Mouse (Mus musculus) thymus, postnatal 0 days (tissue): ENCODE results near the gene Trpv3. TPM values are rescaled to one million over a fixed set of nuclear protein-coding genes. Genes with fewer than 3 reads are reported as not detected.

Source experiments
- DNase-seq: peaks from one replicate; pipeline ENCODE4 v3.0.0-alpha.2; 2015; ENCODE audit warnings: low spot score
- polyA plus RNA-seq: library from polyadenylated mRNA; unstranded; fragments of >200 nt; fragmentation: Nextera tagmentation; extraction: Ambion mirVana; gene quantifications from 2 replicates; pipeline ENCODE4 v1.2.1, GENCODE M21; 2015

The Trpv3 gene
- 0.04 TPM in 2 replicates for polyA plus RNA-seq

GRCm38 (mm10) chr11:73267267-73267666 lies at the start of gene Trpv3:
TSS of gene Trpv3 (plus strand) at chr11:73267388.
- no peak for DNase-seq

DNA sequence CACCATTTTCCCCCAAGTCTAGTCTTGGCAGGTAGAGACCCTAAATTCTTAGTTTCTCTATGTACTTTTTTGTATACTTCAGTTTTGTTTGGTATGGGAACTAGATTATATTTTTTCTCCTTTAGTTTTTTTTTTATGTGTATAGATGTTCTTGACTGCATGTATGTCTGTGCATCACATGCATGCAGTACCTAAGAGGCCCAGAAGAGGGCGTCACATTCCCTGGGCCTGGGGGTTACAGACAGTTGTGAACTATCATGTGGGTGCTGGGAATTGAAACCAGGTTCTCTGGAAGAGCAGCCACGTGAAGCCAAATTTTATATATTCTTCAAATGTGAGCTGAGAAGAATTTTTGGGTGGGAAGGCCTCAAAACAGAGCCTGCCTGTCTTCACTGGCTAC lies 47.5 kb upstream of the Trpv3 start:
- no peak for DNase-seq

DNA sequence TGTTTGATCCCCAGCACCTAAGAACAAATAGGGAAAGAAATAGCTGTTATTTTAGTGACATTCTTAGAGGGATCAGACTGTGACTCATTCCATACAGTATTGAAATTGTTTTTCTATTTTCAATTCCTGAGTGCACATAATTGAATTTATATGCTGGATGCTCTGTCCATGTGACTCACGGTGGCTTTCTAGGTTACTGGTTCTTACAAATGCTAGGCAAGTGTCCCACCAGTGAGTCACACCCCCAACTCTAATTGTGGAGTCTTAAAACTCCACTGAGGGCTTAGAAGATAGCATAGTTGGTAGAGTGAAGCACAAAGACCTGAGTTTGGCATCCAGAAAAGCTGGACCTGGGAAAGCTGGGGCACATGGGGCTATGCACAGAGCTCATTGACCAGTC lies 46.5 kb upstream of the Trpv3 start:
- DNase-seq: no peak

DNA sequence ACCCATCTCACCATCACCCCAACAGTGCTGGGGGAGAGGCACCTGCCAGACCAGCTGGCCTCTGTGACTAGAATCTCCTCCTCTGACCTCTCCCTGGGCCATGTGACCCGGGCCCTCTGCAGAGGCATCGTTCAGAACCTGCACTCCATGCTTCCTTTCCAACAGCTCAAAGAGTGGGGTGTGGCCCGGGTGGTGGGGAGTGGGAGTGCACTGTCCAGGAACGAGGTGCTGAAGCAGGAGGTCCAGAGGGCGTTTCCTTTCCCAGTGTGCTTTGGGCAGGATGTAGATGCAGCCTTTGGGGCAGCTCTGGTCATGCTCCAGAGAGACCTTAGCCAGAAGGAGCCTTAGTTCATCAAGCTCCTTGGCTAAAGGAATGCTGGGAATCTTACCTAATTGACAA lies 44.3 kb upstream of the Trpv3 start:
- no peak for DNase-seq

DNA sequence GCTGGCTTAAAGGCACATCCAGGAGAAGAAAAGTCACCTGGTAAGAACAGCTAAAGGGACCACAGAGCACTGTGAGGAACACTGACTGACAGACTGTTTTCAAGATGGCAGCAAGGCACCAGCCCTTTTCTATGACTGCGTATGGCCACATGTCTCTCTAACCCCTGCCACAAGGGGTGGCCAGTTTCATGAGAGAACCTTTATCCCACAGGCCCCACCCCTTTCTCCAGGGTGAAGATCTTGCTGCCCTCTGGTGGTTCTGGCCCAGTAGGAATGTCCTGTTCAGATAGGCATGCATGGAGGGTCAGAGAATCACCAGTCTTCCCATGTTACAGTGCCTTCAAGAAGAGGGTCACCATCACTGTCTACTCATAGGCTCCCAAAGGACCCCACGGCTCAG lies 43.2 kb upstream of the Trpv3 start:
- no peak for DNase-seq

DNA sequence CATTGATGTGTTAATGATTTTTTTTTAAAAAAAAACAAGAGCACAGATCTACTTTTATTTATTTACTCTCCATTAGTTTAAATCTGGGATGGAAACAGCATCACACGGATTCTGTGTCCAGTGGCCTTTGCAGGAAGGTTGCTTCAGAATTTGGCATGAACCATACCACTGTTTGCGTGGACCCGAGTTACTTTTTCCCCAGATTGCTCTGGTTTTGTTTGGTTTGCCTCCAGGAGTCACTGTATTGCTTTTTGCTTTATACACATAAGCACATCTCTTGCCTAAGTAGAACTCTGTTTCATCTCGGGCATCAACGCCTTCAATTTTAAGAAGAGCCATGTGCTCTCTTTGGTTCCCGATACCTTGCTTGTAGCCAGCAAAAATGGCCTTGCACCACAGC lies 41.3 kb upstream of the Trpv3 start:
- no peak for DNase-seq

DNA sequence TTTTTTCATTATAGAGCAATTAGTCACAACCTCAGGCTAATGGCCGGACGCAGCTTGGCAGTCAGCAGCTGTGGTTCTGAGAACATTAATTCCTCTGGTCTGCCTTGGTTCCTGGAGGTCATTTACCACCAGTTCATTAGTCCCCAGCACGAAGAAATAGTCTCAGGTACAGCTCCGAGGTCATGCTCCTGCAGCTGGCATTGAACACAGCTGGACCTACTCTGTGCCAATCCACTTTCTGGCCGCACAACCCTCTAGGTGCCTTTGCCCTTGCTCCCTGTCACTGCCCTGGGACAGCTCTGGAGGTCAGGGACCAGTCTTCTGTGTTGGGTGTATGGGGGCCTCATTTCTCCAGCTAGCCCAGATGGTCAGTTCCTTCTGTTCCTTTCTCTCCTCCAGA lies 38.3 kb upstream of the Trpv3 start:
- no peak for DNase-seq

GRCm38 (mm10) chr11:73230081-73230480 lies 37.1 kb upstream of the Trpv3 start:
- no peak for DNase-seq

GRCm38 (mm10) chr11:73232513-73232912 lies 34.7 kb upstream of the Trpv3 start:
- DNase-seq: no peak

GRCm38 (mm10) chr11:73233992-73234391 lies 33.2 kb upstream of the Trpv3 start, which contains the start of gene Trpv1:
TSS of gene Trpv1 (plus strand) at chr11:73234292.
- DNase-seq: no peak

DNA sequence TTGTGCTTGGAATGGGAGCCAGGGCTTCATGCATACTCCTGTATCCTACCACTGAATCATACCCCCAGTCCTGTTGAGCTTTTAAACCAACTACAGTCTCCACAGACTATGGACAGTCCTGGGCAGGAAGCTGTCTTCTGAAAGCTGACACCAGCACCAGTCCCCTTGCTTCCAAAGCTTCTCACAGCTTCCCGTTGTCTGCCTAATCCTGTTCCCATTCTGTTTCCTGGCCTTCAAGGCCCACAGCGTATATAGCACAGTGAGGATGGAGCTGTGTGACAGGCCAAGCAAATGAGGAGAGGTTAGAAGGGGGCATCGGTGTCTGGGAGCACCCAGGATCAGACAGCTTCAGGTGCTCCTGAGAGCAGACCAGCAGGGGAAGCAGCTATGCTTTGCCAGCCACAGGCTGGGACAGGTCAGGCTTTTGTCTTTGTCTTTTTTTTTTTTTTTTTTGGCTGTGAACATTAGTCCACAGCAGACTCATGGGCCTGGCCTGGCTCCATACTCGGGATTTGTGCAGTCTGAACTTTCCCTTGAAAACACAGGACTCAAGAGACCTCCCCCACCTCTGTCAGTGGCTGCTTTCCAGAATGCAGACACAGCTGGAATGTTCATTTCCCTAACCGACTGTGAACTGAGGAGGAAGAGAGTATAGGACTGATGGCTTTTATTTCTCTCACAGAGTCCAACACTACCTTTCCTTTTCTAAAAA lies 31.0 kb upstream of the Trpv3 start:
- DNase-seq: no peak

DNA sequence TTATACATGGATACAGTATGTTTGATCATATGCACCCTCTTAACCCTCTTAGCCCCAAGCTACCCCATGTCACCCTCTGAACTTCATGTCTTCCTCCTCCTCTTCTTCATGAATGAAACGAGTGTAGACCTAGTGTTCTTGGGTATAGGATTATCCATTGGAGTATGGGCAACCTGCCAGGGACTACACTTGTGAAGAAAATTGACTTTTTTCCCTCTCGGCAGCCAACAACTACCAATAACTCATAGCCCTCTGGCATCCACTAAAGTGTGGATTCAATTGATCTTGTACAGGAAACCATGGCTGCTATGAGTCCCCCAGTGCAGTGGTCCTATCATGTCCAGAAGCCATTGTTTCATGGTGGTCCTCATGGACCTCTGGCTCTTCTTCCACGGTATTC lies 30.5 kb upstream of the Trpv3 start:
- DNase-seq: no peak

GRCm38 (mm10) chr11:73242199-73242598 lies 25.0 kb upstream of the Trpv3 start:
- DNase-seq: no peak

GRCm38 (mm10) chr11:73242777-73243176 lies 24.4 kb upstream of the Trpv3 start:
- DNase-seq: no peak

GRCm38 (mm10) chr11:73257362-73257945 lies 9.7 kb upstream of the Trpv3 start:
- DNase-seq: no peak

GRCm38 (mm10) chr11:73258664-73259063 lies 8.5 kb upstream of the Trpv3 start:
- DNase-seq: no peak

GRCm38 (mm10) chr11:73260457-73260856 lies 6.7 kb upstream of the Trpv3 start:
- no peak for DNase-seq

DNA sequence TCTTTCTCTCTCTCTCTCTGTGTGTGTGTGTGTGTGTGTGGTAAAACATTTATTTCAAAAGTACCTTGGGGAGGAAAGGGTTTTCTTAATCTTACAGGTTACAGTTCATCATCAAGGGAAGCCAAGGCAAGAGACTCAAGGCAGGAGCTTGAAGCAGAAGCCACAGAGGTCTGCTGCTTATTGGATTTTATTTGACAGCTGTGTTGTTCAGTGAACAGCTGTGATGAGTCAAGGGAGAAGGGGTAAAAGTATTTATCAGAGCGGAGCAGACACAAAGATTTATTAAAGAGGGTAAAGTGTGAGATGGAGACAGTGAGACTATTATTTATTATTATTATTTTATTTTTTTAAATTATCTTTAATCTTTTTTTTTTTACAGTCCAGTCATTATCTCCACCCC lies 5.8 kb upstream of the Trpv3 start:
- DNase-seq: no peak

GRCm38 (mm10) chr11:73274821-73275220 lies 7.6 kb downstream of the Trpv3 start:
- DNase-seq: no peak

DNA sequence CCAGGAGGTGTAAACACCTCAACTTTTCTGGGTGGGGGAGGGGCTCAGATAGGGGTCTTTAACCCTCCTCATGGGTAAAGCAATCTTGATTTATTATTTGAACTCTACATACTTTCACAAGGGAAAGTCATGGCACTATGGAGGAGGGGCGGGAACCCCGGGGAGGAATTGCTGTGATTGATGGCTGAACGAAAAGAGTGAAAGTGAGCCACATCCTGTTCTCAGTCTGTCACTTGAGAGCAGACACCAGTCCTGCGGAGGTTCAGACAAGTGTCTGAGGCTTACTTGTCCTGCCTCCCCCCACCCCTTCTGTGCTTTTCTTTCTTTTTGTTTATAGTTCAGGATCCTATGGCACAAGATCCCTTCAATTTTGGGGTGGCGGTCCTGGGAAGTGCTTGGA lies 13.5 kb downstream of the Trpv3 start:
- no peak for DNase-seq

- peak; percentile 59 for DNase-seq
Observed at GRCm38 (mm10) chr11:73281528-73282027, 14.4 kb downstream of the Trpv3 start.

DNA sequence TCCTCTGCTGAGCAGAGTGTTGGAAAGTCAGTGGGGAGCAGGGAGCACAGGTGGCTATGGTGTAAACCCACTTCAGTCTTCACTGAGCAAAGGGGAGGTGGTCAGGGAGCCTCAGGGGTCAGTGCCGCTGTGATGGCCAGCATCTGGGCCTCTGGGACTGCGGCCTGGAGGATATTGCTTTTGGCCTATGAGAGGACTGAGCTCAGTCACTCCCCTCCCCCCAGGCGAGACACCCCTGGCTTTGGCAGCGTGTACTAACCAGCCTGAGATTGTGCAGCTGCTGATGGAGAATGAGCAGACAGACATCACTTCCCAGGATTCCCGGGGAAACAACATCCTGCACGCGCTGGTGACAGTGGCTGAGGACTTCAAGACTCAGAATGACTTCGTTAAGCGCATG lies 16.2 kb downstream of the Trpv3 start:
- no peak for DNase-seq

DNA sequence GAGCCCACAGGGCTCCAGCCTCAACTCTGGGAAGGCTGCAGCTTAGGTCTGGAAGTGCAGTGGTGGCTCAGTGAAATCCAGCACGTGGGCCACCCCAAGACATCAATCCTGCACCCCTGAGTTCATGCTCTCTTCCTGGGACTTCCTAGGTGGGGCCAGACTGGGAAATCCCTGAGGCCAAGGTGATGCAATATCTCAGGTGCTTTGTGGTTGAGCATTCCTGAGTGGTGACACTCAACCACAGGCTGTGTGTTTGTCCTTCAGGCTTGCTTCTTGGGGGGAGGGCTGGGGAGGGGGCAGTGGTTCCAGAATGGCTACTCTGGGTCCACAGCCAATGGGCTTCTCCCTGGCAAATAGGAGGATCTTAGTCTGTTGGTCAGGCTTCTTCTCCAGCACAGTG lies 16.7 kb downstream of the Trpv3 start:
- no peak for DNase-seq
